Mouse (Mus musculus) thymus, adult 2 months (tissue): ENCODE results near the gene Urb1. TPM values are rescaled to one million over a fixed set of nuclear protein-coding genes. Genes with fewer than 3 reads are reported as not detected.
A peak's percentile ranks its signal among the peaks of the same experiment; 100 is the strongest.

Experiments
- DNase-seq: peaks from one replicate; pipeline ENCODE4 v3.0.0; 2021
- H3K27ac ChIP-seq: fragments of 200-500 bp; 2 replicates; pipeline ENCODE4 v1.5.1; 2012; ENCODE audit warnings: low read length, control low read depth; ENCODE audit not compliant: control insufficient read depth, insufficient read depth
- H3K27me3 ChIP-seq: fragments of 200-500 bp; 2 replicates; pipeline ENCODE4 v1.6.1; 2012; ENCODE audit warnings: mild to moderate bottlenecking, low read length, moderate library complexity, mixed read lengths; ENCODE audit not compliant: control insufficient read depth, insufficient read depth
- H3K36me3 ChIP-seq: fragments of 200-500 bp; 2 replicates; pipeline ENCODE4 v1.6.1; 2012; ENCODE audit warnings: mild to moderate bottlenecking, low read length, moderate library complexity; ENCODE audit not compliant: control insufficient read depth, insufficient read depth
- H3K4me1 ChIP-seq: fragments of 200-500 bp; replicated peaks from 2 replicates; pipeline ENCODE4 v1.6.1; 2012; ENCODE audit warnings: low read length; ENCODE audit not compliant: control insufficient read depth, insufficient read depth
- H3K4me3 ChIP-seq: fragments of 200-500 bp; 2 replicates; pipeline ENCODE4 v1.5.1; 2012; ENCODE audit warnings: mild to moderate bottlenecking, low read length, control low read depth, moderate library complexity; ENCODE audit not compliant: control insufficient read depth, insufficient read depth
- CTCF ChIP-seq: fragments of 200-500 bp; IDR thresholded peaks from 2 replicates; pipeline ENCODE4 v1.5.1; 2012; ENCODE audit warnings: mild to moderate bottlenecking, control low read depth, low read length, moderate library complexity, borderline replicate concordance; ENCODE audit not compliant: control insufficient read depth, poor library complexity, insufficient read depth; ENCODE audit errors: extremely low read depth
- POLR2A ChIP-seq: fragments of 200-500 bp; IDR thresholded peaks from 2 replicates; pipeline ENCODE4 v1.6.1; 2012; ENCODE audit warnings: mild to moderate bottlenecking, low read length, control low read depth, moderate library complexity; ENCODE audit not compliant: control insufficient read depth, poor library complexity, insufficient read depth; ENCODE audit errors: extremely low read depth
- WGBS: fragments of 180-500 bp; shearing (Covaris S2); methylation state at CpG from one replicate; pipeline ENCODE4 v1.1.7; 2018; 5-methylcytosine and 5-hydroxymethylcytosine counted together
- polyA plus RNA-seq: library from polyadenylated mRNA; depleted of rRNA; stranded (reverse); fragments of >200 nt; gene quantifications from 2 replicates; pipeline ENCODE4 v1.2.3, GENCODE M21; 2012

Gene Urb1
- polyA plus RNA-seq, 1 experiment = 9.3 TPM

GRCm38 (mm10) chr16:90832495-90832894 lies 22.3 kb upstream of the Urb1 start:
- Histone ChIP-seq H3K27me3 (peaks cover 7% of the 10 kb centered on the region; the same call in 1 of the 2 replicates), H3K27ac (no peak overlapping the region), H3K4me1 (no peaks in the 10 kb centered on the region), H3K36me3 (no peaks in the 10 kb centered on the region), H3K4me3 (no peak overlapping the region)
- WGBS = 38% methylated on average over 6 of the region's 6 CpGs
- DNase-seq = no peak
- TF ChIP-seq CTCF (no peak), POLR2A (no peak)

- WGBS = 27% methylated on average over 15 of the region's 15 CpGs
- peaks cover 7% of the 10 kb centered on the region; the same call in 1 of the 2 replicates for H3K27me3 ChIP-seq
- TF ChIP-seq POLR2A (no peak), CTCF (no peak)
- DNase-seq = no peak
- H3K36me3 ChIP-seq = no peaks in the 10 kb centered on the region
- H3K4me3 ChIP-seq = no peak overlapping the region
- no peaks in the 10 kb centered on the region for H3K4me1 ChIP-seq
- no peak overlapping the region for H3K27ac ChIP-seq
These were observed 21.5 kb upstream of the Urb1 start for GRCm38 (mm10) chr16:90831676-90832075.

- peaks cover 7% of the 10 kb centered on the region; the same call in 1 of the 2 replicates for H3K27me3 ChIP-seq
- no peak overlapping the region for H3K27ac ChIP-seq
- no peak for DNase-seq
- H3K4me3 ChIP-seq = peak overlapping the region; percentile 33
- no peaks in the 10 kb centered on the region for H3K36me3 ChIP-seq
- WGBS = 3% methylated on average over 67 of the region's 67 CpGs
- no peaks in the 10 kb centered on the region for H3K4me1 ChIP-seq
- TF ChIP-seq CTCF (no peak), POLR2A (no peak)
These were observed 20.6 kb upstream of the Urb1 start for GRCm38 (mm10) chr16:90830686-90831439.

GRCm38 (mm10) chr16:90829894-90830685 lies 19.9 kb upstream of the Urb1 start:
- H3K27me3 ChIP-seq = peaks cover 7% of the 10 kb centered on the region; the same call in 1 of the 2 replicates
- no peaks in the 10 kb centered on the region for H3K4me1 ChIP-seq
- no peak overlapping the region for H3K27ac ChIP-seq
- DNase-seq = peak; percentile 13
- TF ChIP-seq CTCF = no peak
- TF ChIP-seq POLR2A = no peak
- 2% methylated on average over 45 of the region's 45 CpGs for WGBS
- peak overlapping the region; percentile 33 for H3K4me3 ChIP-seq
- H3K36me3 ChIP-seq = no peaks in the 10 kb centered on the region

GRCm38 (mm10) chr16:90829136-90829535 lies 18.9 kb upstream of the Urb1 start:
- peaks cover 7% of the 10 kb centered on the region; the same call in 1 of the 2 replicates for H3K27me3 ChIP-seq
- no peaks in the 10 kb centered on the region for H3K4me1 ChIP-seq
- no peak for DNase-seq
- WGBS = 83% methylated on average over 7 of the region's 7 CpGs
- H3K27ac ChIP-seq = no peak overlapping the region
- TF ChIP-seq POLR2A = no peak
- no peak for TF ChIP-seq CTCF
- H3K4me3 ChIP-seq = no peak overlapping the region
- no peaks in the 10 kb centered on the region for H3K36me3 ChIP-seq

GRCm38 (mm10) chr16:90827498-90827897 lies 17.3 kb upstream of the Urb1 start:
- H3K36me3 ChIP-seq = no peaks in the 10 kb centered on the region
- 93% methylated on average over 9 of the region's 9 CpGs for WGBS
- TF ChIP-seq POLR2A (no peak), CTCF (no peak)
- H3K27me3 ChIP-seq = peaks cover 7% of the 10 kb centered on the region; the same call in 1 of the 2 replicates
- H3K27ac ChIP-seq = no peak overlapping the region
- H3K4me3 ChIP-seq = no peak overlapping the region
- no peaks in the 10 kb centered on the region for H3K4me1 ChIP-seq
- DNase-seq = no peak
